Mouse (Mus musculus) forebrain, embryonic 13.5 days (tissue): Measurements from ENCODE around the gene Smarcd3. TPM values are rescaled to one million over a fixed set of nuclear protein-coding genes. Genes with fewer than 3 reads are reported as not detected.

Source experiments
- ATAC-seq: fragments of 200-750 bp; cut with Nextera tagmentation; 2 replicates; pipeline ENCODE4 v1.8.0; 2017
- H3K27ac ChIP-seq: fragments of 300-500 bp; sonication (generic); 2 replicates; pipeline ENCODE4 v1.5.1; 2015; ENCODE audit warnings: inconsistent platforms, mild to moderate bottlenecking, moderate library complexity
- H3K27me3 ChIP-seq: fragments of 300-500 bp; sonication (generic); 2 replicates; pipeline ENCODE4 v1.6.1; 2015; ENCODE audit warnings: mild to moderate bottlenecking, inconsistent platforms
- H3K36me3 ChIP-seq: fragments of 300-500 bp; sonication (generic); 2 replicates; pipeline ENCODE4 v1.6.1; 2015; ENCODE audit warnings: mild to moderate bottlenecking, inconsistent platforms; ENCODE audit not compliant: poor library complexity, severe bottlenecking
- H3K4me1 ChIP-seq: fragments of 300-500 bp; sonication (generic); 2 replicates; pipeline ENCODE4 v1.6.1; 2015; ENCODE audit warnings: inconsistent platforms
- H3K4me2 ChIP-seq: fragments of 300-500 bp; sonication (generic); 2 replicates; pipeline ENCODE4 v1.6.1; 2015; ENCODE audit warnings: inconsistent platforms, mild to moderate bottlenecking, moderate library complexity
- H3K4me3 ChIP-seq: fragments of 300-500 bp; sonication (generic); 2 replicates; pipeline ENCODE4 v1.5.1; 2015; ENCODE audit warnings: mild to moderate bottlenecking, inconsistent platforms
- H3K9ac ChIP-seq: fragments of 300-500 bp; sonication (generic); 2 replicates; pipeline ENCODE4 v1.6.1; 2015; ENCODE audit warnings: mild to moderate bottlenecking, inconsistent platforms
- H3K9me3 ChIP-seq: fragments of 300-500 bp; sonication (generic); replicated peaks from 2 replicates; pipeline ENCODE4 v1.6.1; 2016; ENCODE audit warnings: inconsistent platforms
- WGBS: fragments of 180-500 bp; shearing (Covaris S2); methylation state at CpG from one replicate; pipeline ENCODE4 v1.1.7; 2015; 5-methylcytosine and 5-hydroxymethylcytosine counted together
- polyA plus RNA-seq: library from polyadenylated mRNA; unstranded; fragments of >200 nt; fragmentation: Nextera tagmentation; extraction: Ambion mirVana; gene quantifications from 2 replicates; pipeline ENCODE4 v1.2.1, GENCODE M21; 2015

Smarcd3 gene
- polyA plus RNA-seq, 1 experiment from 2014 or later, result 114 TPM

DNA sequence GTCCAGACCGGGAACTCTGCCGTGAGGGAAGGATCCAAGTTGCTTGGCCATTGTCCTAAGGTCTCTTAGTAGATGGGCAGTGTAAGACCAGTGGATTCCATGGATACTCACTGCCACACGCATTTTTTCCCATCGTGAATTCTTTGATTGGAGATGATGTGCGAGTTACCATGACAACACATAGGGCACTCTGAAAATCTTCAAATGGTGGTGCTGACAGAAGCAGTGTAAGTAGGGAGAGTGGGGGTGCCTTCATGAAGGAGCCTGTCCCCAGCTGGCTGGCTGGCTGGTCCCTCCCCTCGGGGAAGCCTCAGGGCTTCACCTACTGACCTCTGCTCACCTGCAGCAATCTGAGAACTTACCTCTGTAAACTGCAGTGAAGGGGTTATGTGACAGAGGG is 14.9 kb upstream of the Smarcd3 start:
- WGBS, result 78% methylated on average over 6 of the region's 6 CpGs
- ATAC-seq, result peak; percentile 43
- Histone ChIP-seq H3K9ac (no peak overlapping the region), H3K4me1 (peaks cover 20% of the 10 kb centered on the region), H3K4me2 (no peak overlapping the region), H3K9me3 (no peaks in the 10 kb centered on the region), H3K27ac (no peak overlapping the region), H3K27me3 (no peaks in the 10 kb centered on the region), H3K36me3 (no peaks in the 10 kb centered on the region), H3K4me3 (no peak overlapping the region)

GRCm38 (mm10) chr5:24638131-24638530 is 13.9 kb upstream of the Smarcd3 start:
- Histone ChIP-seq H3K27me3 (no peaks in the 10 kb centered on the region), H3K9me3 (no peaks in the 10 kb centered on the region), H3K27ac (no peak overlapping the region), H3K9ac (no peak overlapping the region), H3K4me1 (peaks cover 20% of the 10 kb centered on the region), H3K36me3 (no peaks in the 10 kb centered on the region), H3K4me2 (no peak overlapping the region), H3K4me3 (no peak overlapping the region)
- WGBS, result 70% methylated on average over 6 of the region's 6 CpGs
- ATAC-seq, result no peak

- no peak for ATAC-seq
- Histone ChIP-seq H3K36me3 (no peaks in the 10 kb centered on the region), H3K9me3 (no peaks in the 10 kb centered on the region), H3K4me3 (no peak overlapping the region), H3K27ac (no peak overlapping the region), H3K9ac (no peak overlapping the region), H3K4me2 (no peak overlapping the region), H3K4me1 (peaks cover 20% of the 10 kb centered on the region), H3K27me3 (no peaks in the 10 kb centered on the region)
- WGBS, result 83% methylated on average over 4 of the region's 4 CpGs
These were observed 12.8 kb upstream of the Smarcd3 start for GRCm38 (mm10) chr5:24636987-24637386.

GRCm38 (mm10) chr5:24635526-24636141 is 11.4 kb upstream of the Smarcd3 start:
- Histone ChIP-seq H3K4me2 (no peak overlapping the region), H3K4me1 (peaks cover 20% of the 10 kb centered on the region), H3K9ac (no peak overlapping the region), H3K27me3 (no peaks in the 10 kb centered on the region), H3K9me3 (no peaks in the 10 kb centered on the region), H3K27ac (no peak overlapping the region), H3K4me3 (no peak overlapping the region), H3K36me3 (no peaks in the 10 kb centered on the region)
- peak; percentile 46; the same call in 1 of the 2 replicates for ATAC-seq
- 42% methylated on average over 6 of the region's 6 CpGs for WGBS

GRCm38 (mm10) chr5:24635093-24635492 is 10.9 kb upstream of the Smarcd3 start:
- no peak for ATAC-seq
- no peak overlapping the region for H3K9ac ChIP-seq
- peaks cover 20% of the 10 kb centered on the region for H3K4me1 ChIP-seq
- no peaks in the 10 kb centered on the region for H3K36me3 ChIP-seq
- no peaks in the 10 kb centered on the region for H3K9me3 ChIP-seq
- 47% methylated on average over 1 of the region's 1 CpGs for WGBS
- H3K27me3 ChIP-seq, result no peaks in the 10 kb centered on the region
- H3K27ac ChIP-seq, result no peak overlapping the region
- H3K4me2 ChIP-seq, result no peak overlapping the region
- no peak overlapping the region for H3K4me3 ChIP-seq

- H3K9ac ChIP-seq, result no peak overlapping the region
- H3K4me2 ChIP-seq, result no peak overlapping the region
- H3K9me3 ChIP-seq, result no peaks in the 10 kb centered on the region
- H3K27me3 ChIP-seq, result peaks cover 2% of the 10 kb centered on the region; the same call in 1 of the 2 replicates
- H3K4me3 ChIP-seq, result no peak overlapping the region
- 64% methylated on average over 3 of the region's 3 CpGs for WGBS
- H3K27ac ChIP-seq, result no peak overlapping the region
- ATAC-seq, result no peak
- no peaks in the 10 kb centered on the region for H3K36me3 ChIP-seq
- peaks cover 4% of the 10 kb centered on the region for H3K4me1 ChIP-seq
These were observed 5.5 kb upstream of the Smarcd3 start for GRCm38 (mm10) chr5:24629712-24630111.

GRCm38 (mm10) chr5:24624822-24625120 is 560 bp upstream of the Smarcd3 start:
- 41% methylated on average over 4 of the region's 4 CpGs for WGBS
- Histone ChIP-seq H3K4me2 (peak overlapping the region; percentile 73), H3K27ac (0 out of 2 replicates have a peak overlapping the region, but pooled peaks have one; percentile 57), H3K9ac (peak overlapping the region; percentile 86), H3K36me3 (no peaks in the 10 kb centered on the region), H3K27me3 (peaks cover 2% of the 10 kb centered on the region; the same call in 1 of the 2 replicates), H3K9me3 (no peaks in the 10 kb centered on the region), H3K4me3 (peak overlapping the region; percentile 69), H3K4me1 (peaks cover 44% of the 10 kb centered on the region)
- no peak for ATAC-seq

DNA sequence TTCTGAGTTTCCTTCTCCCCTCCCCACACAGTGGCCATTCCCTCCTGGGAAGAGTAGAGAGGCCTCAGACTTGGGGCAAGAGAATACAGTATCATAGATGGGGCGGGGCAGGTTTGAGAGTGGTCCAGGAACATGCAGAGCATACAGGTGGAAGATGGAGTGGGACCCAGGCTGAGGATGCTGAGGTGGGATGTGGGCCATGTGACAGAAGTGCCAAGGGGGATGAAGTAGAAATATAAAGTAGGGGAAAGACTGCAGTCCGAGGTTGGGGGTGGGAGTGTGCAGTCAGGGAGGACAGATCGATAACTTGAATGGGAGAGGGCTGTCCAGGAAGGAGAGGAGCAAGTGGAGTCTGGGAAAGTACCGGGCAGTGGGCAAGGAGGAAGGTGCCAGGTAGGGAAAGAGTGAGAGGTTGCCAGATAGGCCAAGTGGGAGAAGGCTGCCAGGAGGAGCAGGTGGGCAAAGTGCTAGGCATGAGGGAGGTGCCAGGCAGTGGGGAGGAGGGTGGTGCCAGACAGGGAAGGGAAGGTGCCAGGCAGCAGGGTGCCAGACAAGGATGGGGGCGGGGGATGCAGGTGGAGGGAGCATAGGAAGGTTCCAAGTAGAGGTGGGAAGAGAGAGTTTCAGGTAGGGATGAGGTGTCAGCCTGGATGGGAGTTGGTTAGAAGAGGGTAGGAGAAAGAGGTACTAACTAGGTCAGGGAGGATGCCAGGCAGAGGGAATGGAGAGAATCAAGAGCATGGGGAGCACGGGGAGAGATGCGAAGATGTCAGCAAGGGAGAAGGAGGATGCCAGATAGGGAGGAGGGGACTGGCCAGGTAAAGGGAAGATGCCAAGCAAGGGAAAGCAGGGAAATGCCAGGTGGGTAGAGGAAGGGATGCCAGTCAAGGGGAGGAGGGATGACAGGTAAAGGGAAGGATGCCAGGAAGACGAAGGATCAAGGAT is 898 bp downstream of the Smarcd3 start:
- Histone ChIP-seq H3K4me3 (peak overlapping the region; percentile 69), H3K4me2 (peak overlapping the region; percentile 73), H3K9me3 (no peaks in the 10 kb centered on the region), H3K27me3 (peaks cover 2% of the 10 kb centered on the region; the same call in 1 of the 2 replicates), H3K9ac (peak overlapping the region; percentile 86), H3K36me3 (no peaks in the 10 kb centered on the region), H3K4me1 (peaks cover 44% of the 10 kb centered on the region), H3K27ac (peak overlapping the region; percentile 51; the same call in 1 of the 2 replicates)
- peak; percentile 42; the same call in 1 of the 2 replicates for ATAC-seq
- 41% methylated on average over 8 of the region's 8 CpGs for WGBS

DNA sequence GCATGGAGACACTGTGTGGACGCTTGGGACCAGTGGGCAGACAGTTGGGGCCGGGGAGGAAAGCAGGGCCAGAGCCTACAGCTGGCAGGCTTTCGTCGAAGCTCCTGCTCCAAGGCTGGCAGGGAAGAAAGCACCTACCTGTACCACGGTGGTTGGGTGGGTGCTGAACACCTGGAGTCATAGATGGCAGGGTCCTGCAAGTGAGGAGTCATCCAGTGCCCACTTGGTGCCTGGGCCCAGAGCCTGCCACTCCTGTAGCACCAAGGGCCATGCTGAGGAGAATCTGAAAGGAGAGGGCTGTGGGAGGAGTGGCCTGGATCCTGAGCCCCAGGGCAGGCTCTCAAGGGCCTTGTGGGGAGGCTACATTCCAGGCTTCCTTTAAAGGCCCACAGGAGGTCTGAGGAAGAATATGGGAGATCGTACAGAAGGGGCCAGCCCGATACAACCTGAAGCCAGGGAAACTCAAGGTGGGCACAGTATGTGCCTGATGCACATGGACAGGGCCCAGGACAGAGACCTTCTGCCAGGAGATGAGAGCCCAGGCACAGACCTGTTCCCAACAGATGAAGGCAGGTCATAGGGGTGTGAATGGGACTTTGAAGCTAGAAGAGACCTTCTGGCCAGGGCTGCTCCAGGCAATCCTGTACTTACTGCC is 1.7 kb downstream of the Smarcd3 start:
- ATAC-seq, result no peak
- Histone ChIP-seq H3K9ac (peak overlapping the region; percentile 37; the same call in 1 of the 2 replicates), H3K27ac (peak overlapping the region; percentile 25; the same call in 1 of the 2 replicates)

GRCm38 (mm10) chr5:24620626-24621025 is 3.6 kb downstream of the Smarcd3 start:
- ATAC-seq, result no peak
- Histone ChIP-seq H3K4me3 (no peak overlapping the region), H3K9me3 (no peaks in the 10 kb centered on the region), H3K27me3 (peaks cover 2% of the 10 kb centered on the region; the same call in 1 of the 2 replicates), H3K9ac (no peak overlapping the region), H3K4me2 (no peak overlapping the region), H3K36me3 (no peaks in the 10 kb centered on the region), H3K27ac (no peak overlapping the region), H3K4me1 (peaks cover 44% of the 10 kb centered on the region)
- 66% methylated on average over 8 of the region's 8 CpGs for WGBS

More for the DNA sequence above, 1.7 kb downstream of the Smarcd3 start:
- H3K27me3 ChIP-seq, result peaks cover 2% of the 10 kb centered on the region; the same call in 1 of the 2 replicates
- H3K36me3 ChIP-seq, result no peaks in the 10 kb centered on the region
- H3K4me3 ChIP-seq, result no peak overlapping the region
- no peaks in the 10 kb centered on the region for H3K9me3 ChIP-seq
- peak overlapping the region; percentile 73; the same call in 1 of the 2 replicates for H3K4me2 ChIP-seq
- WGBS, result 70% methylated on average over 7 of the region's 7 CpGs
- peaks cover 44% of the 10 kb centered on the region for H3K4me1 ChIP-seq

- no peak overlapping the region for H3K4me2 ChIP-seq
- WGBS, result 75% methylated on average over 8 of the region's 8 CpGs
- H3K4me3 ChIP-seq, result no peak overlapping the region
- peaks cover 2% of the 10 kb centered on the region; the same call in 1 of the 2 replicates for H3K27me3 ChIP-seq
- no peaks in the 10 kb centered on the region for H3K9me3 ChIP-seq
- H3K36me3 ChIP-seq, result no peaks in the 10 kb centered on the region
- no peak overlapping the region for H3K27ac ChIP-seq
- H3K9ac ChIP-seq, result no peak overlapping the region
- no peak for ATAC-seq
- peaks cover 44% of the 10 kb centered on the region for H3K4me1 ChIP-seq
These were observed 4.1 kb downstream of the Smarcd3 start for GRCm38 (mm10) chr5:24620116-24620515.

DNA sequence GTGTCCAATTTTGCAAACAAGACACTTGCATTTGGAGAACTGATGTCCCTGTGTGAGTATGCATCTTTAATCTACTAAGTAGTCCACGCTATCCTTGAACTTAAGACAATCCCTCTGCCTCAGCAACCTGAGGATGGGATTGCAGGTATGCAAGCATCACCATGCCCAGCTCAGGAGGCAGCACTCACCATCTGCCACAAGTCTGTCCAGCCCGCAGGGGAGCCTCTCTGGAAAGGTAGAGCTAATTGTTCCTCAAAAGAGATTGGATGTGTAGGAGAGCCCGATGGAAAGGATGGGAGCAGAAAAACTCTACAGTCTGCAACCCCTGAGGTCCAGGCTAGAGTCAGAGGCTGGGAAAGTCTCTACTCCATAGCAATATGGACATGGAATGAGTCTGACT is 5.3 kb downstream of the Smarcd3 start:
- H3K27ac ChIP-seq, result no peak overlapping the region
- no peak for ATAC-seq
- H3K4me2 ChIP-seq, result no peak overlapping the region
- H3K36me3 ChIP-seq, result no peaks in the 10 kb centered on the region
- no peaks in the 10 kb centered on the region for H3K27me3 ChIP-seq
- H3K4me1 ChIP-seq, result peaks cover 35% of the 10 kb centered on the region
- WGBS, result 78% methylated on average over 3 of the region's 3 CpGs
- no peak overlapping the region for H3K4me3 ChIP-seq
- no peaks in the 10 kb centered on the region for H3K9me3 ChIP-seq
- no peak overlapping the region for H3K9ac ChIP-seq
